Mouse (Mus musculus): ENCODE measurements around the gene Tex14. TPM values are rescaled to one million over a fixed set of nuclear protein-coding genes. Genes with fewer than 3 reads are reported as not detected.
"Not testable (repeated sequence)": the region's sequence is repeated elsewhere in the genome, so short reads cannot be mapped to it uniquely, and the experiment has no call there.

Tex14 gene
- polyA plus RNA-seq, 2 experiments, result 0.06 TPM; not detected in 1

GRCm38 (mm10) chr11:87467491-87468277 lies 62.8 kb downstream of the Tex14 start:
- no peak overlapping the region for H3K4me3 ChIP-seq (ENCODE audit: insufficient read depth in 1 of 2, low read depth in 2 of 2, low read length in 2 of 2)
- H3K27ac ChIP-seq, result no peak overlapping the region
- TF ChIP-seq EP300 (IDR thresholded peaks at IDR 0.05; ENCODE audit: low read depth) (no peak), CTCF (IDR thresholded peaks at IDR 0.05; ENCODE audit: low read depth) (no peak)
- no peak overlapping the region for H3K4me2 ChIP-seq (ENCODE audit: low read depth)
- DNase-seq (ENCODE audit: low read depth in 3 of 3, low spot score in 3 of 3), result no peak
- WGBS (ENCODE audit: insufficient replicate concordance), result 41% methylated on average over 19 of the region's 19 CpGs
- ATAC-seq (ENCODE audit: insufficient read depth), result no peak
- H3K4me1 ChIP-seq (replicated peaks; ENCODE audit: control insufficient read depth in 2 of 2, insufficient read depth in 2 of 2, low read length in 1 of 2), result peaks cover 9 to 13% of the 10 kb centered on the region in 2 experiments
- H3K9ac ChIP-seq (replicated peaks), result no peak overlapping the region
- H3K27me3 ChIP-seq (ENCODE audit: control insufficient read depth, insufficient read depth, low read length), result no peaks in the 10 kb centered on the region
- no peaks in the 10 kb centered on the region for H3K36me3 ChIP-seq (replicated peaks; ENCODE audit: control insufficient read depth, insufficient read depth, low read depth)
- no peaks in the 10 kb centered on the region for H3K9me3 ChIP-seq (ENCODE audit: control insufficient read depth, low read length)

GRCm38 (mm10) chr11:87468278-87468655 lies 63.4 kb downstream of the Tex14 start:
- DNase-seq (ENCODE audit: low read depth in 3 of 3, low spot score in 3 of 3), result no peak
- Histone ChIP-seq H3K9ac (replicated peaks) (no peak overlapping the region), H3K27me3 (ENCODE audit: control insufficient read depth, insufficient read depth, low read length) (no peaks in the 10 kb centered on the region), H3K9me3 (ENCODE audit: control insufficient read depth, low read length) (no peaks in the 10 kb centered on the region), H3K4me3 (ENCODE audit: insufficient read depth in 1 of 2, low read depth in 2 of 2, low read length in 2 of 2) (no peak overlapping the region), H3K4me1 (replicated peaks; ENCODE audit: control insufficient read depth in 2 of 2, insufficient read depth in 2 of 2, low read length in 1 of 2) (peaks cover 9 to 13% of the 10 kb centered on the region in 2 experiments), H3K27ac (no peak overlapping the region), H3K36me3 (replicated peaks; ENCODE audit: control insufficient read depth, insufficient read depth, low read depth) (no peaks in the 10 kb centered on the region), H3K4me2 (ENCODE audit: low read depth) (no peak overlapping the region)
- no peak for ATAC-seq (ENCODE audit: insufficient read depth)
- TF ChIP-seq EP300 (IDR thresholded peaks at IDR 0.05; ENCODE audit: low read depth), result no peak
- TF ChIP-seq CTCF (IDR thresholded peaks at IDR 0.05; ENCODE audit: low read depth), result no peak
- 37% methylated on average over 7 of the region's 7 CpGs for WGBS (ENCODE audit: insufficient replicate concordance)

- Histone ChIP-seq H3K36me3 (replicated peaks; ENCODE audit: control insufficient read depth, insufficient read depth, low read depth) (no peaks in the 10 kb centered on the region), H3K9me3 (ENCODE audit: control insufficient read depth, low read length) (no peaks in the 10 kb centered on the region), H3K27me3 (ENCODE audit: control insufficient read depth, insufficient read depth, low read length) (no peaks in the 10 kb centered on the region), H3K27ac (no peak overlapping the region), H3K4me1 (replicated peaks; ENCODE audit: control insufficient read depth in 2 of 2, insufficient read depth in 2 of 2, low read length in 1 of 2) (peaks cover 9 to 13% of the 10 kb centered on the region in 2 experiments), H3K4me2 (ENCODE audit: low read depth) (no peak overlapping the region), H3K4me3 (ENCODE audit: insufficient read depth in 1 of 2, low read depth in 2 of 2, low read length in 2 of 2) (no peak overlapping the region), H3K9ac (replicated peaks) (no peak overlapping the region)
- TF ChIP-seq EP300 (IDR thresholded peaks at IDR 0.05; ENCODE audit: low read depth) (no peak), CTCF (IDR thresholded peaks at IDR 0.05; ENCODE audit: low read depth) (no peak)
- no peak for DNase-seq (ENCODE audit: low read depth in 3 of 3, low spot score in 3 of 3)
- WGBS (ENCODE audit: insufficient replicate concordance), result 70% methylated on average over 9 of the region's 9 CpGs
- no peak for ATAC-seq (ENCODE audit: insufficient read depth)
Measured at GRCm38 (mm10) chr11:87468706-87469315, 63.9 kb downstream of the Tex14 start.

GRCm38 (mm10) chr11:87470807-87471698 lies 66.2 kb downstream of the Tex14 start:
- peak overlapping the region; percentile 2 for H3K9ac ChIP-seq (replicated peaks)
- H3K27me3 ChIP-seq (ENCODE audit: control insufficient read depth, insufficient read depth, low read length); H3K27ac ChIP-seq; H3K9me3 ChIP-seq (ENCODE audit: control insufficient read depth, low read length); H3K36me3 ChIP-seq (replicated peaks; ENCODE audit: control insufficient read depth, insufficient read depth, low read depth); H3K4me1 ChIP-seq (replicated peaks; ENCODE audit: control insufficient read depth in 2 of 2, insufficient read depth in 2 of 2, low read length in 1 of 2): not testable (repeated sequence)
- DNase-seq (ENCODE audit: low read depth in 3 of 3, low spot score in 3 of 3), result peak; percentile 59 to 72 (median 60)
- WGBS (ENCODE audit: insufficient replicate concordance), result under 1% methylated on average over 28 of the region's 63 CpGs
- peak; percentile 33; the same call in 1 of the 2 replicates for TF ChIP-seq EP300 (IDR thresholded peaks at IDR 0.05; ENCODE audit: low read depth)
- 0 out of 4 replicates have a peak overlapping the region, but pooled peaks of 1 of the 2 experiments have one; percentile 0 for H3K4me3 ChIP-seq (ENCODE audit: insufficient read depth in 1 of 2, low read depth in 2 of 2, low read length in 2 of 2)
- peak overlapping the region; percentile 61 for H3K4me2 ChIP-seq (ENCODE audit: low read depth)
- peak; percentile 96 for ATAC-seq (ENCODE audit: insufficient read depth)

GRCm38 (mm10) chr11:87471699-87471997 lies 66.8 kb downstream of the Tex14 start:
- H3K4me1 ChIP-seq (replicated peaks; ENCODE audit: control insufficient read depth in 2 of 2, insufficient read depth in 2 of 2, low read length in 1 of 2); DNase-seq (ENCODE audit: low read depth in 3 of 3, low spot score in 3 of 3); H3K27me3 ChIP-seq (ENCODE audit: control insufficient read depth, insufficient read depth, low read length); H3K4me3 ChIP-seq (ENCODE audit: insufficient read depth in 1 of 2, low read depth in 2 of 2, low read length in 2 of 2); H3K4me2 ChIP-seq (ENCODE audit: low read depth); H3K27ac ChIP-seq; H3K9ac ChIP-seq (replicated peaks); H3K9me3 ChIP-seq (ENCODE audit: control insufficient read depth, low read length); H3K36me3 ChIP-seq (replicated peaks; ENCODE audit: control insufficient read depth, insufficient read depth, low read depth): not testable (repeated sequence)
- ATAC-seq (ENCODE audit: insufficient read depth), result peak; percentile 52
- 0% methylated on average over 1 of the region's 3 CpGs for WGBS (ENCODE audit: insufficient replicate concordance)

GRCm38 (mm10) chr11:87472058-87472457 lies 67.2 kb downstream of the Tex14 start:
- not testable (repeated sequence) for H3K27me3 ChIP-seq (ENCODE audit: control insufficient read depth, insufficient read depth, low read length); H3K4me3 ChIP-seq (ENCODE audit: insufficient read depth in 1 of 2, low read depth in 2 of 2, low read length in 2 of 2); DNase-seq (ENCODE audit: low read depth in 3 of 3, low spot score in 3 of 3); H3K9me3 ChIP-seq (ENCODE audit: control insufficient read depth, low read length); H3K4me2 ChIP-seq (ENCODE audit: low read depth); H3K9ac ChIP-seq (replicated peaks); H3K4me1 ChIP-seq (replicated peaks; ENCODE audit: control insufficient read depth in 2 of 2, insufficient read depth in 2 of 2, low read length in 1 of 2); ATAC-seq (ENCODE audit: insufficient read depth); H3K27ac ChIP-seq; H3K36me3 ChIP-seq (replicated peaks; ENCODE audit: control insufficient read depth, insufficient read depth, low read depth)
- WGBS (ENCODE audit: insufficient replicate concordance), result 24% methylated on average over 4 of the region's 4 CpGs

- DNase-seq (ENCODE audit: low read depth in 3 of 3, low spot score in 3 of 3); ATAC-seq (ENCODE audit: insufficient read depth); H3K4me1 ChIP-seq (replicated peaks; ENCODE audit: control insufficient read depth in 2 of 2, insufficient read depth in 2 of 2, low read length in 1 of 2); H3K4me2 ChIP-seq (ENCODE audit: low read depth); H3K27me3 ChIP-seq (ENCODE audit: control insufficient read depth, insufficient read depth, low read length); H3K9ac ChIP-seq (replicated peaks); H3K36me3 ChIP-seq (replicated peaks; ENCODE audit: control insufficient read depth, insufficient read depth, low read depth); H3K4me3 ChIP-seq (ENCODE audit: insufficient read depth in 1 of 2, low read depth in 2 of 2, low read length in 2 of 2); H3K27ac ChIP-seq; H3K9me3 ChIP-seq (ENCODE audit: control insufficient read depth, low read length): not testable (repeated sequence)
- WGBS (ENCODE audit: insufficient replicate concordance), result 58% methylated on average over 2 of the region's 2 CpGs
Measured at GRCm38 (mm10) chr11:87479172-87479571, 74.3 kb downstream of the Tex14 start.
